Mouse (Mus musculus) frontal cortex, postnatal 10 days (tissue): Measurements from ENCODE around the gene Gm45717.
"Not testable (repeated sequence)": the region's sequence is repeated elsewhere in the genome, so short reads cannot be mapped to it uniquely, and the experiment has no call there.

Experiments
- DNase-seq, 2 experiments: peaks; one replicate each; pipeline ENCODE4 v3.0.0; 2022; ENCODE audit warnings: low spot score in 2 of 2, mixed read lengths in 1 of 2

Gm45717 gene

DNA sequence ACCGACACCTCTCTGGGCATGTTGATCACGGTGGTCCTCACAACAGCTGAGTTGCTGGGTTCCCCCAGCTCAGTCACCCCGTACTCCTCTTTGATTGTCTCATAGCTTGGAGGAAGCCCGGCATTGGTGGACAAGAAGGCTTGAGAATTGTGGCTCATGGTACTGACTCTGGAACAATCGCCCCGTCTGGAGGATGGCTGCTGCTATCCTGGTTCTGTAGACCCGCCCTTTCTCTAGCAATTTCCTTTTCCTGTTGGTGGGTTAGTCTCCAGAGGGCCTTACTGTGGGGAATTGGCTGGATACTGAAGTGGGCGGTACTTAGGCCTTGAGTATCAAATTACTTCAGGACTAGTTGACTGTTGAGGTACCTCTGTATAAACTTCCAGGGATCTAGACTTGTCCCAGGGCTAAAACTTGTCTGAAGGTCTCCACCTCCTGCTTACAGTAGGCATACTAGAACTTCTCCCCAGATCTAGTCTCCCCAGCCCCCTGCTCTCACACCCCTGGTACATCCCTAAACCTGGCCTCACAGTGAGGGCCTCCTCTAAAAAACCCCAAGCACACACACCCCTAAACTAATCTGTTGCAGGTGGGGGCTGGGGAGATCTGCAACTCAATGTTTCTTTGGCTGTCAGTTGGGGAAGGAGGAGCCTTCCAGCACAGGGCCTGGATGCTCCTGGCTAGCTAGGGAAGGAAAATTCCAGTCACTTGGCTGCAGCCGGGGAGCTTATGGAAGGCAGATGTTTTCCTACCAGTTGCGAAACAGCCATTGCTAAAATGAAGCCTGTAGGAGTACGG is at the start of gene Gm45717, which contains the start of gene Ifitm2:
Gene Gm45717 (minus strand): TSS at position 180 of the 798 bp plus-strand sequence.
Gene Ifitm2 (minus strand): TSS at position 230 of the 798 bp plus-strand sequence.
- DNase-seq = no peak

DNA sequence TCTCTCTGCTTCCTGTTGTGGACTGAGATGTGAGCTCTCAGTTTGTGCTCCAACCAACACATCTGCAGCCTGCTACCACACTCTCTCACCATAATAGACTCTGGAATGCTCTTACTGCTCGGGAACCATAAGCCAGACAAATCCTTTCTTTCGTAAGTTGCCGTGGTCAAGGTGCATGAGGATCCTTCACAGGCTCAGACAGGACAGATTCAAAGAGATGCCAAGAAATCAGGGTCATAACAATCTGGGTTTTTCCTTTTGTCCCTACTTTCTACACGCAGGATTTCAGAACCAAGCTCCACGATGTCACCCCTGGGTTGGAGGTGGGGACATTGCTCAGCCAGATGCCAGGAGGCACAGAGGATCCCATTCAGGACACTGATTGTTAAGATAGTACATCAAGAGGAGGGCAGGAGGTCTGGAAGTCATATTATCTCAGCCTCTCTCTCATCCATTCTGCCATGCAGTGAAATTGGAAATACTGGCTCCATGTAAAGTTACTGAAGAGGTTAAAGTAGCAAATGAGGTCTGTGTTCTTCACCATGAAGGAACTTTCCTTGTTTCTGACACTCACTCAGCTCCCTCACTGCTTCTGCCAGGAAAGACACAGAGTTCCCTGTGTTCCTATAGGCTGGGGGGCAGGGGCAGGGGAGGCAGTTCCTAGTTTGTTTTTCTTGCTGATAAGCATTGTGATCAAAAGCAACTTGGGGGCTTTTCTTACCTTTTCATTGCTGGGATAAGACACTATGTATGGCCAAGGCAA is 47.7 kb upstream of the Gm45717 start:
- no peak for DNase-seq

DNA sequence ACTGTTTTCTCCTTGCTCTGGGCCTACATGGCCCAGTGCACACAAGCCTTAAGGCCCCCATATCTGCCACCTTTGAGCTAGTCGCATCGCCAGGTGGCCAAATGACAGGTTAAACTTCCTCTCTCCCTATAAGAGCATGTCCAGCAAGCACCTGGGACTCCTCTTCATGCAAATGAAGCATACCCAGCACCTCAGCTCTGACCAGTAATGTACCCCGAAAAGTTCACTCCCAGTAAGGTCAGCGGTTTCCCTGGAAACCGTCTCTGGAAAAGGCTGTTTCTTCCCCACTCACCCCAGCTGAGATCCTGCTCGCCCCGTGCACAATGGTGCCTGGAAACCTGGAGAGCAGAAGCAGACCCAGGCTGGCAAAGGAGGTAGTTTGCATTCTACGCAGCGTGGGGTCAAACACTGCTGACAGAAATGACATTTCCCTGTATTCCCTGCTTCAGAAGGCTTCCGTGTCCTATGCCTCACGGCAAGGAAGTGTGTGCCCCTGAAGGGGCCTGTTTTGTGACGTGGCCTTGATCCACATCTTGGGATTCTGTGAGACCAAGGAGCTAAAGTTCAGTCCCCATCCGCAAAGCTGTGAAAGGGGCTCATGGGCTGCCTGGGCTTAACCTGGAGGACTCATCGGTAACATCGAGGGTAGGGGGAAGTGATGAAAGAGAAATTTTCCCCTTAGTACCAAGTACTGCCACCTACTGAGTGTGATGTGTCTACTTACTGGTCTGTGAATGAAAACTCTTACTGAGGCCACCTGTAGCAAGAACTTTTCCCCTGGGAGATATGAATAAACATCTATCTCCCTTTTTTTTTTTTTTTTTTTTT is 45.4 kb upstream of the Gm45717 start:
- DNase-seq = no peak

DNA sequence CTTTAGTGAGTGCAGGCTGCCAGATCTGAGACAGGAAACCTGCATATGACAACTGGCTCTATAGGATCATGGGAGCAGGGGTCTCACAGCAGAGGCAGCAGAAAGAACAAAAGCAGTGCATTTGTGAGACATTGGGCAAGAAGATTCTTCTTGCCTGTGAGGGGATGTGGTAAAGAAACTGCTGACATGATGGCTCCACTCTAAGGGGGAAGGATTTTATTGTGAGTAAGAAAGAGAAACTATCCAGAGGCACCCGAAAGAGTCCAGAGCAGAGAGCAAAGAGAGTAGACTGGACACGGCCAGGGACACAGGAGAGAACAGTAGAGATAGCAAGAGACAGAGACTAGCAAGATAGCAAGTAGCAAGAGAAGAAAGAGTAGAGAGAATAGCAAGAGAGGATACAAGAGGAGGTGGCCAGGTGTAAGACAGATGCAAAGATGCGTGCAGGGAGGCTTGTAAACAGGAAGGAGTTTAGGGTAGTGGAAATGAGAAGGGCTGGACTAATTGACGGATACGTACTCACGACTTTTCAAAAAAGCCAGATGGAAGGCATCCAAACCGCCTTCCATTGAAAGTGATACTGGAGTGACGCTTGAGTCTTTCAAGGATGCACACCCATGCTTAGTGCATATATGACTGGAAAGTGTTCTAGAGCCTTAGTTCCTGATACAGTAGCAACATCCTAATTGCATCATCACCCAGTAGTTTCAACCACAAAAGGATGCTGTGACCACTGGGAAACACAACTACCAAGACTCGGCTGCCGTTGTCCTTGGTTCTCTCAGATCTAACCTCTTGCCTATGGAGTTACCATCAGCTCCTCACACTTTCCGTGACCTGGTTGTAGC is 43.3 kb upstream of the Gm45717 start:
- no peak for DNase-seq

DNA sequence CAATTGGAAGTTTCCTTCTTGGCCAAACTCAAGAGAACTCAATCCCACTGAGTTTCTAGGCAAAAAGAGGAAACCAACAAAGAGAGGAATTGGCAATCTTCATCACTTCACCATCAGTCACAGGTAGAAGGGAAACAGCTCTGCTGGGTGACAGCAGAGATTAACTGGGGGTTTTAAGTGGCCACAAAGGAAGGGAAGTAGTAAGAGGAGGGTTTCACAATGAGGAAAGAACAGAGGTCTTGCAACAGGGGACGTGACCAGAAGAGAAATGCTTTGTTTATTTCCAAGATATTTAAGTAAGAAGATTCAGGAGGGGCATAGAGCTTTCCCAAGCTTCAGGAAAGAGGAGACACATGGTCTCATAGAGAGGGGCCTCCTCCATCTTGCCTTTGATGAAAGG is 42.1 kb upstream of the Gm45717 start:
- DNase-seq = no peak

DNA sequence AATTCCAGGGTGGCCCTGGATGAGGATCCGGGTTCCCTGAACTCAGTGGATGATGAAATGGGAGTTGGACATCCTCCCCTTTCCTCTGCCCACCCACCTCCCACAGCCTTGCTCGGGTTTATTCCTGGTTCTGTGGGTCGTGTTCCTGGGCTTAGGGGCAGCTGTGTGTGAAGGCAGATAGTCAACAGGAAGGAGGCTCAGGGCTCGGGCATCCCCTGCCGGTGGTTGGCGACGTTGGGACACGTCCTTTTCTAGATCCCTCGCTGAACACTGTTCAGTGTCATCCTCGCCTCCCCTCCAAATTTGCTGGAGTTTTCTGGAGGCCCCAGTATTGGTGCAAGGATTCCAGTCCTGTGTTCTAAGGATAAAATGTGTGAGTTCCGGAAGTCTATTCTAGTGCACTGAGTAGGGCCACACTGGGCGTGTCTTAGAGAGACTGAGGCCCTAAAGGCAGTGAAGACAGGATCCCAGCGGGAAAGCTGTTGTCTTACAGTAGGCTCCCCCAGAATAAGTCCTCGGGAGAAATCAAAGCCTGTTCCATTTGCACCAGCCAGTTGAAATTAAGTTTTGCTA is 35.5 kb upstream of the Gm45717 start:
- no peak for DNase-seq

DNA sequence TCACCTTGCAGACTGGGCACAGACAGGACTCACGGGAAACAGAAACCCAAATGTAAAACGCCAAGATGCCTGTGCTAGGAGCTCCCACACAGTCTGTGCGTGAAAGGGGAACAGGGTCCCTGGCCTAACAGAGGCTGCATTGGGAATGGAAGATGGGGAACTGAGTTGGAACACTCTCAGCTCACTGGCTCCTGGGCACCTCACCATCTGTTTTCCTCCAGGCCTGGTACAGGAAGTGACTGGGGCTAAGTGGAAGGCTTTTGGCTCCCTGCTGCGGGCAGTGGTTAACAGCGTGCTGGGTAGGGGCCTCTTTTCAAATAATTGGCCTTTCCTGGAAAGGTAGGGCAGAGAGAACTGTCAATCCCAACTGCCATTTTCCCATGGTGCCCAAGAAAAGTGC is 34.9 kb upstream of the Gm45717 start:
- DNase-seq = no peak

DNA sequence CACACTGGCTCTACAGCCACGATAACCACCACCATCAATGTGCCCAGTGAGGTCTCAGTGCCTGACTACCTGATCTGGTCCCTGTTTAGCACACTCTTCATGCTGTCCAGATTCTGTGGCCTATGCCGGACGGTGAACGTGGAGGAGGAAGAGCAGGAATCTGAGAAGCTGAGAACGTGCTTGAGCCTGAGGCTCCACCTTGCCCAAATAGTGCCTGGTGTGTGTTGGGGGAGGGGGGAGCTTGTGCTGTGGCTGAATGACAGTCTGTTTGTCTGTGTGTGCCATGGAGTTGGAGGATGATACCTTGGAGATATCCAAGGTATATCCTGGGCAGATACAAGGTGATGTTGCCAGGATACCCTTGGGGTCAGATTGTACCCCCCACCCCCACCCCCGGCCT is 34.4 kb upstream of the Gm45717 start:
- no peak for DNase-seq

DNA sequence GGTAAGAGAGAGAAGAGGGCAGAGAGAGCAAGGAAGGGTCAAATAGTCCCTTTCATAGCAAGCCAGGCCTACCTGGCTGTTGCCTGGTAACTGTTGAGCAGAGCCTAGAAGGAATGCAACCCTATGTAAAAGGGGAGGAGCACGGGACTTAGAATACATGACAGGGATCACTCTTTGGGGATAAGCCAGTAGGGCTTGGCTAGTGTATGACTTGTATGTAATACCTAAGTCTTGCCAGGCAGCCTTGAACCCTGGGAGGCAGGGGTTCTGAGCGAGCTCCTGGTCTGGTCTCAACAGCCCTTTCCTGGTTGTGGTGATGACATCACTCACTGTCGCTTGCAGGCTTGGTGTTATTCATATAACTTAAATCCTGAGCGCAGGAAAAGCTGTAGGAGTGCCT is 33.3 kb upstream of the Gm45717 start:
- no peak for DNase-seq

DNA sequence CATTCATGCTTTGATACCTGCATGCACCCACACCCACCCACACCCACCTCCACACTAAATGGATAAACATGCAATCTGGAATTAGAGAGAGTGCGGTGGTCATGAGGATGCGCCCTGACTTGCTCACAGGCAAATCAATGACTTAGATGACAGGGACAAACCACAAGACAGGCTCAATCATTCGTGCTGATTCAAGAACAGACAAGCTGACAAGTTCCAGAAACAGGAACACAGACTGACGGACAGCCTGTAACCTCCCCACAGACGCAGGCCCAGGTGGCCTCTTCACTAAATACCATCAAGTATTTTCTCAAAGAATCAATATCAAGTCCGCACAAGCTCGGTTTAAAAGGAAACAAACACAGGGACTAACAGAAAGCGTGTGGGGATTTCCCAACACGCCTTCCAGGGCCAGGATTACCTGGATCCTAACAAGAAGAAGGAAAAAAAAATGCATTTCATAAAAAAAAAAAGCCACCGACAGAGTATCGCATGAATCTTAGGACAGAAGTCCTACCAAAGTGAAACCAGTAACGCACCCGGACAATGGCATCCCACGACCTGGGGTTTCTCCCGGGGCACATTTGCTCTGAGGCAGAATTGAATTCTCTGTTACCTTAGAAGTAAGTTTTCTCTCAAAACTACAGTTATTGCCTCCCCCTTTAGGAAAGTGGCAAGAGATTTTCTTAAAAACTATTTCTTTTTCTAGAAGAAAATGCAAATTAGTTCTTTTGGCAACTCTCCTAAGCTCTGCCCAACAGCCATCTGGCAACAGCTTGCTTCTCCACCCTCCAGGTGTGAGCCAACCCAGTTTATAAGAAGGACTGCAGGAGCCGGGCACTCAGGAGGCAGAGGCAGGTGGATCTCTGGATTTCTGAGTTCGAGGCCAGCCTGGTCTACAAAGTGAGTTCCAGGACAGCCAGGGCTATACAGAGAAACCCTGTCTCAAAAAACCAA is 31.7 kb upstream of the Gm45717 start:
- DNase-seq = no peak

DNA sequence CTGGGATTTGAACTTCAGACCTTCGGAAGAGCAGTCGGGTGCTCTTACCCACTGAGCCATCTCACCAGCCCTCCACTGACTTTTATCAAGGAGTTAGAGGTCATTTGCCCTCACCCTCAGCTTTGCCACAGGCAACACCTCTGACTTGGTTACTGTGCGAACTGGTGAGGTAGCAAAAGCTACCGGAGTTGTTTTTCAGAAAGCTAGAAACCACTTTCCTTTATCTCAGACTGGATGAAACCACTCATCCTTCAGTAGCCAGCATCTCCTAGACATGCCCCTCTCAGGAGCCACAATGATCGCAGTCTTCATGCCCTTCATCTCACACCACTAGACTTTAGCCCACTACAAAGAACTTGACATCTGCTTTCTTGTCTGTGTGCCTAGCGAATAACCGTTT is 27.2 kb upstream of the Gm45717 start:
- DNase-seq = no peak

DNA sequence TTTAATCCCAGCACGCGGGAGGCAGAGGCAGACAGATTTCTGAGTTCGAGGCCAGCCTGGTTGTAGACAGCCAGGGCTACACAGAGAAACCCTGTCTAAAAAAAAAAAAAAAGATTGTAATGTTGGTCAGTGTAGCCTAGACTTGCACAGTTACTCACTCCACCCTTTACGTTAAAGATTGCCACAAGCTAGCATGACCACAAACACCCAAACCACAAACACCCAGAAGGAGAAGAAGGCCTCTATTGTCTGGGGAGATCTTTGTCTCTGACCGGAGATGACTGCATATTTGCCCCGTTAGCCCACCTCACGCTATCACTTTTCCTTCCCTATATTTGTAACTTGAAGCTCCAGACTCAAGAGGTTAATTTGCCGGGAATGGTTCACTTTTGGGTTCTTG is 26.0 kb upstream of the Gm45717 start:
- DNase-seq = no peak

DNA sequence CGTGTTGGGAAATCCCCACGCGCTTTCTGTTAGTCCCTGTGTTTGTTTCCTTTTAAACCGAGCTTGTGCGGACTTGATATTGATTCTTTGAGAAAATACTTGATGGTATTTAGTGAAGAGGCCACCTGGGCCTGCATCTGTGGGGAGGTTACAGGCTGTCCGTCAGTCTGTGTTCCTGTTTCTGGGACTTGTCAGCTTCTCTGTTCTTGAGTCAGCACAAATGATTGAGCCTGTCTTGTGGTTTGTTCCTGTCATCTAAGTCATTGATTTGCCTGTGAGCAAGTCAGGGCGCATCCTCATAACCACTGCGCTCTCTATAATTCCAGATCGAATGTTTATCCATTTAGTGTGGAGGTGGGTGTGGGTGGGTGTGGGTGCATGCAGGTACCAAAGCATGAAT is 21.0 kb upstream of the Gm45717 start:
- not testable (repeated sequence) for DNase-seq

DNA sequence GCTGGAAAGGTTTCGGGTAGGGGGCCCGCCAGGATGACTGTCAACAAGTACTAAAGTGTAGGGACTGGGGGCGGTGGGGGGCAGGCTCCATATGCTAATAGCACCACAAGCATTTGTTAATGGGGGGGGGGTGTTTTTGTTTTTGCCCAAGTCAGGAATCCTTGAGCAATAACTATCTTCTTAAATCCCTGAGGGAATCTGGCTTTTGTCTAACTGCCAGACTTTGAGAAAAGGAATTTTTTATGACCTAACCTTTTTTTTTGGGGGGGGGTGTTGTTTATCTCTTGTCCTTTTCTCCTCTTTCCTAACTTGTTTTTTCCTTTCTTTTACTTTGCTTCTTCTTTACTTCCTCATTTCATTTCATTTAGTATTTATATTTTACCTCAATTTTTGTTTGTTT is 19.7 kb upstream of the Gm45717 start:
- DNase-seq = no peak

DNA sequence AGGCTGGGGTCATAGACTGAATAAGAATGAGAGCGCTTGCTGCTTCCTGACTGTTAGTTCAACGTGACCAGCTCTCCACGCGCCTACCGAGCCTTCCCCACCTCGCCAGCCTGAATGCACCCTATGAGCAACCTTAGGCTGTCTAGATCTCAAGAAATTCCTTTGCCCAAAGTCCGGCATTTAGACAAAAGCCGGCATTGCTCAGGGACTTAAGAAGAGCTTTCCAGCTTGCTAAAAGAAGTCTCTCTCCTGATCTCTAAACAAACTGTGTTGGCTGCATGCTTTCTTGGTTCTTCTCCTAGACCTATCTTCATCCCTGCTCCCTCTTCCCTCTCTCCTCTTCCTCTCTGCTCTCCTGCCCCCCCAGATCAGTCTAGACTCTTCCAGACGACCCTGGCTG is 19.2 kb upstream of the Gm45717 start:
- no peak for DNase-seq

DNA sequence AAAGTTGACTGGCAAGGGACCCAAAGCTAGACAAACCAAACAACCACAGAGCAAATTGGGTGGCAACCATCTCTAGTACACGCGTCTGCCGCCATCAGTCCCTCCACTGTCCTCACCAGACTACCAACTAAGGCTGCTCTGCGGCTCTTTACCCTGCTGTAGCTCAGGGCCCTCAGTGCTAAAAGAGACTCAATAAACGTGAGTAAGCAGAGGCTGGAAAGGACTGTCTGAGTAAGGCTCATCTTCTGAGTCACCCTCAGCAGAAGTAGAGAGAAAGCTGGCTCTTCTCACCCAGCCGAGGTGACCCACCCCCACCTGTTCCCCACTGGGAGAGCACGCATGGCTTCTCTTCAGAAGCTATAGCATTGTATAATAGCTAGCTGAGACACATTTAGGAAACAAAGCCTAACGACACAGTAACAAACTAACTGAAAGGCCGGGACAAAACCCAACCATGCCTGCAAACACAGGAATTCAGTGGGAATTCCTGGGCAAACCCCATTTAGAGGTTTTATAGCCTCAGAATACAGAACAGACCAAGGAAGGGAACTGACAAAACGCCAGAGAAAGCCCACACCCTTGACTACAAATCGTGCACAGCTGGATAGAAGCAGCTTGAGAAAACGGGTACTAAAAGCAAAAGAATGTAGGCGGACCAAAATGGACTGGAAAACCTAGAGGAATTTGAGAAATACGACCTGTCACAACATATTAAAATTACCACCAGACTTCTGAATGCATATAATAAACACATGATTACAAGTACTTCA is 17.8 kb upstream of the Gm45717 start:
- no peak for DNase-seq

DNA sequence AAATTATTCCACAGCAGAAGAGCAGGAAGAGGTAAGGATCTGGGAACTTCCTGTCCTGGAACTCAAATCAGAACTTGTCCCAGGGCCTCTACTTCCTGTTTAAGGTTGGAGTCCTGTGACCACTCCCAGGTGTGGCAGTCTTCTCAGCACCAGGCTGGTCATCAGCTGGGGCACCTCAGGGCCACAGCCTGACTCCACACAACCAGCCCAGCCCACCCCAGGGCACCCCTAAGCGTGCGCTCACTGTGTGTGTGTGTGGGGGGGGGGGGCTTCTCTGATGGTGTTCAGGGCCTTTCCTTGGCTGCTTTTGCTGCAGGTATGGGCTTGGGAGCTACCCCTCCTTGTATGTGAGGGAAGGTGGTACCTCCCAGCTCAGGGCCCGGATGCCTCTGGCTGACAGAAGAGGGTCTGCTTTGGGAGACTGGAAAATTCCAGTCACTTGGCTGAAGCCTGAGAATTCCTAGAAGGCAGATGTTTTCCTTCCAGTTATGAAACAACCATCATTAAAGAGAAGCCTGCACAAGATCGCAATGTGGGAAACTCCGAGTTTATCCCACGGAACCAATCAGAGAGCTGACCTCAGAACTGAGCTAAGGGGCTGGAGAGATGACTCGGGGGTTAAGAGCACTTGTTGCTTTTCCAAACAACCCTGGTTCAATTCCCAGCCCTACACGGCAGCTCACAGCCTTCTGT is 15.9 kb upstream of the Gm45717 start:
- DNase-seq = no peak

DNA sequence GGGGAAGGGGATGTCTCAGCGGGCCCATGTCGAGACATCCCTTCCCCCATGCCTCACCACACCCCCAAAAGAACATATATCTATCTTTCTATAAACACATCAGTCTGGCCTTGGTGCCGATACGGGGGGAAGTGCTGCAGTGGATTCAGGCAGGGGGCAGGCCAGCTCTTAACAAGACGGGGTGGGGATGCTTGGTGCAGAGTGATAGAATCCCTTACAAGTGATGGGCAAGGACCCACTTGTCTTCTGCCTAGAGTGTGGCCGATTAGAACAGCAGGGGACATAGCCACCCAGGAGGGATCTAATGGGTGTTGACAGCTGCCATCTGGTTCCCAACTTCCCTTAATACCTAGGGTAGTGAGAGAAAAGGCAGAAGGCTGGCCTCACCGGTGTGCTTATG is 15.2 kb upstream of the Gm45717 start:
- no peak for DNase-seq
